Mouse (Mus musculus): ENCODE data around the gene Wdr89.

DNA sequence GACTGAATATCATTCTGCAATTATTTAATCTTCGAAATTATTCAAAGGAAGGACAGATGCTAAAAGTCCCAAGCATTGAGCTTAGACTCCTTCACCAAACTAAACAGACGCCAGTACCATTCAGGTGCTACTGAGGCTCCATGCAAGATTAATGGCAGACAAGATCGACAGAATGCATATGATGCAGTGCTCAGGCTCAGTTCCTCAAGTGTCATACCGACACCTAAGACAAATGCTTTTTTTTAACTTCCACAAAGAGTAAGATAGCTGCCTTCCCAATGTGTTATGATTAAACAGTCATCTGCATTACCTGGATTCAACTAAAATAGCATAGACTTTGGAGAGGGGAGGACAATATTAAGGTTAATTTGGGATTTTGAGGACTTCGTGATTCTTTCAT is 74.9 kb downstream of the Wdr89 start:
- no peak for TF ChIP-seq POLR2AphosphoS2 (IDR thresholded peaks at IDR 0.05; ENCODE audit: insufficient read length, low read depth)
- TF ChIP-seq POLR2A (IDR thresholded peaks at IDR 0.05; ENCODE audit: insufficient read length, low read depth) = no peak

All from myocyte (in vitro differentiated cells).